Mouse (Mus musculus): ENCODE measurements at regions not wholly inside any gene's neighbourhood (a gene's known extent, or its start where the extent isn't known, plus 50 kb on each side); places are given as distances from the start of the nearest gene placed in this dataset.
"Not testable (repeated sequence)": the region's sequence is repeated elsewhere in the genome, so short reads cannot be mapped to it uniquely, and the experiment has no call there.

DNA sequence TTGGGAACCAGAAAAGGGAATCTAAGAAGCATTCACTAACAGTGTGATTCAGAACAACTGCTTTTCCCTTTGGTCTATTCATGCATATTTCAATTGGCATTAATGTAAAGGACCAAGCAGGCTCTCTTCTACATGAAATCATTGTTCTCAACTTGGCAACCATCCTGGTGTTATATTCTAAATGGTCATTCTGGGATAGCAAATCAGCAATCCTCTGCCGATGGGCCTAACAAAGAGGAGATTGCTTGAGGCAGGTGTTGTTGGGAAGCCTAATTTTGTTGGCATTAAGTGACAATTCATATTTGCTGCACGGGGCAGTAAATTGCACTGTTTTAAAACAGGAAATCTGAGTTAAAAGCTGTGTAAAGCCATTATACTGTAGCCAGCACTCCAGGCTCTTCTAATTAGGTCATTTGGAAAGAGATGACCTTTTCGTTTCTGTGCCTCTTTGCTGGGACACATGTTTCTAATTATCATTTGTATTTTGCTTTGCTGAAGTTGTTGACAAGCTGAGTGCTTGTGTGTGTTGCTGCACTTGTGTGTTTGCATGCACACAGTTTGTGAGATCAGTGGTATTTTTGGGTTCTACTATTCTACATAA is 275.4 kb downstream of the Cetn3 start:
- peak; percentile 36 to 52 for DNase-seq (ENCODE audit: low spot score in 2 of 2)

DNA sequence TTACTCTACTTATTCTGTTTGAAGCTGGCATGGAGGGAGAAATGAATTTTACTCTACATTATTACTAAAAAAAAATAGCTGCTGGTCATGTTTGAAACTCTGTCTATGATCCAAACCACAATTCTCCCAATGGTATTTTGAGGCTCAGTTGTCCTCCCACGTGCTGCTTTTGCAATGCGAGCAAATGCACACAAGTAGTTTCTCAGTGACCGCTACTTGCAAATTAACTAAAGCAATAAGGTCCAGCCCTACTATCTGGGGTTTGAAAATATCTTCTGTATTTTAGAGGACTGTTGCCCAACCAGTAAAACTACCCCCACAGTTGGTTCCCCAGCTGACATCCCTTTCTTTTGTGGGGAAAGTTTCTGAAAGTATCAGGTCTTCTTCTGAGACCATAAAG is 276.0 kb downstream of the Cetn3 start:
- DNase-seq (ENCODE audit: low spot score in 2 of 2) = peak; percentile 25 to 32

DNA sequence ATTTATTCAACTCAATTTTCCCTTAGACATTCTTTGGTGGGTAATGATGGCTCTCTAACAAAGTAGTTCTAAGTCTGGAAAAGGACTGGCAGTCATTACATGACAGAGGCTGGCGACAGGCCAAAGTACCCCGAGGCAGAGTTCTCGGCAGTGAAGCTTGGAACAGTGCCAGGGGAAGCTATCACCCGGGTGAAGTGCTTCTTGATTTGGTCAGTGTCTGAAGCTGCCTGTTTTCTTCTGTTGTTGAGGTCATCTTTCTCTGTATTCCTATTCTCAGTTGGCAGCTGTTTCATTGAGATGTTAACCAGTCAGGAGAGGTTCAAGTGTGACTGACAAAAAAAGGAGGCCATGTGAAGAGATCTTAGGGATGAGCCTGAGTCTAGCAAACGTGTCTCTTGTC is 276.6 kb downstream of the Cetn3 start:
- peak; percentile 21 to 24 for DNase-seq (ENCODE audit: low spot score in 2 of 2)

DNA sequence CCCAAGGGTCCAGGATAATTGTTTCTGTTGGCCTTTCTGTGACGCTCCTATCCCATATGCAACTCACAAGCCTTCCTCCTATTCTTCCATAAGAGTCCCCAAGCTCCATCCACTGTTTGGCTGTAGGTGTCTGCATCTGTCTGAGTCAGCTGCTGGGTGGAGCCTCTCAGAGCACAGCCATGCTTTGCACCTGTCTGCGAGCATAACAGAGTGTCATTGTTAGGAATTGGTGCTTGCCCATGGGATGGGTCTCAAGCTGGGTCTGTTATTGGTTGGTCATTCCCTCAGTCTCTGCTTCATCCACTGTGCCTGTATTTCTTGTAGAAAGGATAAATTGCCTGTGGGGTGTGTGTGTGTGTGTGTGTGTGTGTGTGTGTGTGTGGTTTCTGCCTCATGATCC is 281.0 kb downstream of the Cetn3 start:
- DNase-seq (ENCODE audit: low spot score in 2 of 2) = not testable (repeated sequence)

DNA sequence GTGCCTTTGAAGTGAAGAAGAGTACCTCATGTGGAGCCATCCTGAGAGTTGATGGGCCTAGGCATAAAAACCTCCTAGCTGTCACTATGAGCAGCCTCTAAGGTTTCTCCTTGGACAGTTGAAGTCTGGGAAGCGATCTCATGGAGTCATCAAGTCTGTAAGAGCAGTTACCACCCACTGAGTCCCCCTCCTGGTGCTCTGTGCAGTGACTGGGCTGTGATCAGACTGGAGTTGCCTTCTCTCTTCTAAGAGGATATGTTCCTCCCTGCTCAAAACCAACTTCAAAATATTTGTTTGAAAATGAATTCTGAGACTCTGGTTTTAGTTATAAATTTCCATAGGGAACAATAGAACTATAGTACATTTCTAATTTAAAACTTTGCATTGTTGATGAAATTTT is 283.3 kb downstream of the Cetn3 start:
- DNase-seq (ENCODE audit: low spot score in 2 of 2) = no peak

DNA sequence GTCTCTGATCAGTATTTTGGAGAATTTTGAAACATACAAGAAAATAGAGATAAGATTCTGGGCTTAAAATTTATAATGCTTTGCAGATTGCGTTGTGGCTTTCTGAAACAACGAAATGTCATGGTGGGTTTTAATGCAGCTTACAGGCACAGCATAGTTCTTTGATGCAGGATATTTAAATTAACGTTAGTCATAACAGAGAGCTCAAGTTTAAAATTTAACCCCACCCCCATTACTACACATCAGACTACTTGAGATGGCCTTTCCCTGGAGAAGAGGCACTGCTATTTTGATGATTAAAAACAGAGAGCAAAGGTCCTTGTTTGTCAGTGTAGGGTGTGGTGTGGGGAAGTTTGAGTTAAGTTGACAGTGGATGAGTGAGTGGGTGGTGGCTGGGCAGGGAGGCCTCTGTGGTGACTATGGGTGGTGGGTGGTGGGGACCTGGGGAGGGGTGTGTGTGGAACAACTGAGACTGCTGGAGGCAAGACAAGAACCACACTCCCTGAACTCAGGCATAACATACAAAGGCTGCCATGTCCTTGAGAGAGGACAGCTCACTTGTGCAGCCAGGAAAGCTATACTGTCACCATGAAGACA is 283.9 kb downstream of the Cetn3 start:
- no peak for DNase-seq (ENCODE audit: low spot score in 2 of 2)

DNA sequence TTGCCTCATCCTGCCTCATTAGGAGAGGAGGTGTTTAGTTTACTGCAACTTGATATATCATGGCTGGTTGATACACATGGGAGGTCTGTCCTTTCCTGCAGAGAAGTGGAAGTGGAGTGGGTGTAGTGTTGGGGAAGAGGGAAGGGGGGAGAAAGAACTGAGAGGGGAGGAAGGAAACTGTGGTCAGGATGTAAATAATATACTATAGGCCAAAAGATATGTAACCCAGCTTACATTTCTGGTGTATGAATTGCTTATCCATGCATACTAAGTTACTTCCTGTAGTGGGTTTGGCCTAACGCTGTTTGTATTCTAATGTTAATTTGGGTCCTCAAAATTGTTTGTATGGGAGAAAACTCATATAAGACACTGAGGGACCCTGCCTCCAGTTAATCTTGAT is 289.6 kb downstream of the Cetn3 start:
- no peak for DNase-seq (ENCODE audit: low spot score in 2 of 2)

DNA sequence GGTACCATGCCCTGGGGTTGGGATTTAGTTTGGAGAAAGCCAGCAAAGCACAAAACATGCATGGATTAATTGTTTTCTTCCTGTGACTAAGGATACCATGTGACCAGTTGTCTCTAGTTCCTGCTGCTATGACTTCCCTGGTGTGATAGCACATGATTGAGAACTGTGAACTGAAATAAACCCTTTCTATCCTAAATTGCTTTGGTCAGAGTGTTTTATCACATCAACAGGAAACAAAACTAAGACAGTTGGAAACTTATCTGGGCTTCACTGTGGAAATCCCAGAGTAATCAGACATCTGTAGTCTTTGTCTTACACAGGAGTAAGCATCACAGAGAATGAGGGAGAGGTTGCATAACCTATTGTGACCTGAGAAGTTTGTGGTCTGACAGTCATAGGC is 290.5 kb downstream of the Cetn3 start:
- DNase-seq (ENCODE audit: low spot score in 2 of 2) = no peak

DNA sequence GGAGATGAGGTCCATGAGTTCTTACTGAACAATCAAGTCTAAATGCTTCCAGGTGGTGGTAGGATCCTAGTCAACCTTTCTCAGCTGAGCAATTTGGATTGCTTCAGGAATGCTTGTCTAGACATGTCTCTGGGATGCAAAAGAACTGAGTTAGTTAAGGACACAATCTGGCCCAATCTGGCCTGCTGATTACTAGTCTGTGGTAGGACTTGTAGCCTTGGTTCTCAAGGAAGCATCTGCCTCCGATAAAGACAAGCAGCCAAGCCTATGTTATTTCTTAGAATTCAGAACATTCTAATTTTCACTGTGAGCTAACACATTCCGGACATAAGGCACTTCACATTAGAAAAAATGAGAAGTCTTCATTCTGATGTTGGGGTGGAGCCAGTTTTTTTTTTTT is 298.5 kb downstream of the Cetn3 start:
- DNase-seq (ENCODE audit: low spot score in 2 of 2) = no peak

DNA sequence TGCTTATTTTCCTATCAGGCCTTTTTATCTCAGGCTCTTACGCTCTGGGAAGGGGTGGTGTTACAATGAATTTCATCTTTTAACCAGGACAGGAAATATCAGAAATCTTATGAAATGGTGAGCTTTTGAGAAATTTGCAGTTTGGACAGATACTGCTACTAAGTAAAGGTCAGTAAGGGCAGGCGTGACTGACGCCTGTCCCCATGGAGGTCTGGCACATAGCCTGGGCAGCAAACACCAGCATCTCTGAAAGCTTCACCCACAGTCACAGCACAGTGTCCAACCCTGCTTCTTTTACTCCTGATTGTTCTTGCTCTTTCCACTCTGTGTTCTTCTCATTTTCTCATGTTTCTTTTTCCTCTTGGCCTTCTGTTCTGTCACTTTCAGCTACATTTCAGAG is 304.8 kb downstream of the Cetn3 start:
- DNase-seq (ENCODE audit: low spot score in 2 of 2) = no peak

DNA sequence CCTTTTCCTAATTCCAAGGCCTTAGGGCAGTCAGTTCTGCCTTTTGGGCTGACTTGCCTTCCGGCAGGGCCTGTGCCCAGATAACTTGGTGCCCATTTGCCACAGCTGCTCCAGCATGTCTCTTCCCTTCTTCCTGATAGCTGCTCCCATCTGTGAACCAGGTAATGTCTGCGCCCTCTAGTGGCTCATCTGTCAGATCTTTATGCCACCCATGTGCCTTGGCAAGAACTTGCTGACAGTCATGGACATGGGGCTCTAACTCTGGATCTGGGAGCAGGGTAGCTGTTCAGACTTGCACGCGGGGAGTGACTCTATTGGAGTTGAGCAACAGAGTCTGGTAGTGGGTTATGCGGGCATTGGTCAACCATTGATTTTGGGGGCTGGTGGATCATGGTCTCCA is 309.3 kb downstream of the Cetn3 start:
- DNase-seq (ENCODE audit: low spot score in 2 of 2) = no peak

DNA sequence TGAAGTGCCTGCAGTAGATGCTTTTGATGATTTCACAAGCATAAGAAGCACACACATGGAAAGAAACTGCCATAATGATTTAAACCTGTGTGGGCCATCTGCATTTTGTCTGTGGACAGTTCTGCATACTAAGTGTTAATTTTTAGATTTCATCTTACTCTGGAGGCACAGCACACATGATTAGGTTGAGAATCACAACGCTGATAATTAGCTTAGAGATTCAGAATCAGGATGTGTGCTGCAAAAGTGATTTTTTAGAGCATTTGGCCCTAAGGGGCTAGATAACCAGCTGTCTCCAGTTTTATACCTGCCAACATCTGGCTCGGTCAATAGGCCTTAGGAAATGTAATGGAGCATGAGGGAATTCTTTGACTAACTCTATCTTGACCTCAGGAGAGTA is 323.2 kb downstream of the Cetn3 start:
- no peak for DNase-seq (ENCODE audit: low spot score in 2 of 2)

DNA sequence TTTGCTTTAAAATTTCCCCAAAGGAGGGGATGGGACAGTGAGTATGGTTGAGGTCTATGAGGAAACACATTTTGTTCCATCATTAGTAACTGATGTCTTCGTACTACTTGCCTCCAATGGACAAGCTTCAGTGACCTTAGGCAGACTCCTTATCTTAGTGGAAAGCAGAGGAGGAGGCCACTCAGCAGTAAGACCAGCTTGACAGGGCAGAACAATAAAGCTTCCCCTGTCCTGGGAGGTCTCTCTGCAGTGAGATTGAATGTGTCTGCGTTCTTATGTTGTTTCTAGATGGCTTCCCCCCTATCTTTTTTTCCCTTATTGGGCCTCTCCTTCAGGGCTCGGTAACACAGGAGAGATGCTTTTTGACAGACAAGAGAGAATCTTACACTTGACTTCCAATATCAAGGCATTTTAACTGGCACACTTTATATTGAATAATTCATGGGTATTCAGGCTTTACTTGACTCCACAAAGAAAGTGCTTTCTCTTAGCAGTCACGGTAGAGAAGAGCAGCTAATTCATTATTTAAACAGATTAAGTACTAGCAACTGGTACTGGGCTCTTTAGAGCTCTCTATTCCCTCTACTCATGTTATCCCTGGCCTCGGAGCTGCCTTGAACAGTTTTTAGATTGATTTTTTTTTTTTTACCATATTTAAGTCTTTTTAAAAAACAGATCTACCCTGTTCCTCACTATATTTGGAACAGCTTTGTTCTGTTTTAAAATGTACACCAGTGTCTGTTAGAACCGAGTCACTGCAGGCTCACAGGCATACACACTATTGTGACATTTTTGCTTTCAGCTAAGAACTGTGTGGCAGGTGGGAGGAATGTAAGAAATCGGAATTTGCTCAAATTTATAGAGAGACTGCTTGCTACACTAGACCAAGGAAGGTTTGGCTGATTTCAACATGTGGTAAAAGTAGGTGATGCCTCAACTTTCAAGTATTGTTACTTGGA is 347.2 kb downstream of the Cetn3 start:
- no peak for DNase-seq (ENCODE audit: low spot score in 2 of 2)

All from heart, adult 9 months (tissue).